In genomic region chr8:119463709-119464108, GRCm38 (mm10) we compare ENCODE assay signal across 26 mouse cellular contexts. TPM values are rescaled to one million over a fixed set of nuclear protein-coding genes. Genes with fewer than 3 reads are reported as not detected.
DNase-seq lines count a peak whose midpoint lies in the region; ATAC-seq lines count a peak whose summit lies in the region.
"Had no signal": no experiment of that assay in that cellular context is flagged by ENCODE, and none has a peak within 500 bp of the region (broad histone marks: within the 10 kb centered on the region; RNA-seq: fewer than 3 reads in every experiment).

No protein-coding gene starts in this region.

- WGBS in forebrain, embryonic 14.5 days = 47% methylated on average over 7 of the region's 7 CpGs
- WGBS in forebrain, embryonic 13.5 days = 43% methylated on average over 7 of the region's 7 CpGs
- 56% methylated on average over 7 of the region's 7 CpGs for WGBS in midbrain, embryonic 10.5 days
- 14% methylated on average over 7 of the region's 7 CpGs for WGBS in midbrain, embryonic 14.5 days
- 53% methylated on average over 7 of the region's 7 CpGs for WGBS in heart, embryonic 12.5 days

- peaks cover 36% of the 10 kb centered on the region for H3K4me1 ChIP-seq in forebrain, embryonic 14.5 days (ENCODE audit: control insufficient read depth, insufficient read depth, low read length)
- H3K4me1 ChIP-seq in forebrain, embryonic 13.5 days = peaks cover 58% of the 10 kb centered on the region
- H3K4me1 ChIP-seq in midbrain, embryonic 10.5 days = peaks cover 51% of the 10 kb centered on the region
- peaks cover 40% of the 10 kb centered on the region for H3K4me1 ChIP-seq in midbrain, embryonic 14.5 days (ENCODE audit: control insufficient read depth, insufficient read depth, low read length)
- H3K4me1 ChIP-seq in heart, embryonic 12.5 days (replicated peaks) = peaks cover 42% of the 10 kb centered on the region

- peak; percentile 37 for DNase-seq in forebrain, embryonic 14.5 days (ENCODE audit: low spot score)
- DNase-seq in layer of hippocampus, adult 11-12 months (ENCODE audit: low spot score) = peak; percentile 49
- no peak for DNase-seq in layer of hippocampus, adult 8-10 months (ENCODE audit: low spot score in 2 of 2)
- DNase-seq in midbrain, embryonic 10.5 days (ENCODE audit: low spot score) = no peak
- DNase-seq in midbrain, embryonic 14.5 days = no peak
- peak; percentile 21 to 43 for DNase-seq in lung, postnatal 4 days
- DNase-seq: adrenal gland, adult 2 months; cerebellum, adult 18-20 months; cerebellum, postnatal 14 days; forebrain, postnatal 0 days; gastrocnemius, postnatal 14 days; heart, adult 11 months; kidney, adult 18-20 months; left cerebral cortex, postnatal 4 days had no signal

- no peak overlapping the region for H3K9ac ChIP-seq in forebrain, embryonic 14.5 days (ENCODE audit: low read length)
- H3K9ac ChIP-seq in forebrain, embryonic 13.5 days = no peak overlapping the region
- no peak overlapping the region for H3K9ac ChIP-seq in midbrain, embryonic 14.5 days (replicated peaks; ENCODE audit: low read length)
- H3K9ac ChIP-seq in heart, embryonic 12.5 days = no peak overlapping the region
- H3K9ac ChIP-seq: embryonic facial prominence, embryonic 12.5 days; forebrain, postnatal 0 days; hindbrain, embryonic 14.5 days; limb, embryonic 15.5 days; liver, embryonic 14.5 days; neural tube, embryonic 12.5 days had no signal

- no peak overlapping the region for H3K27ac ChIP-seq in forebrain, embryonic 14.5 days (ENCODE audit: low read depth, low read length)
- H3K27ac ChIP-seq in forebrain, embryonic 13.5 days = no peak overlapping the region
- peak overlapping the region; percentile 68 for H3K27ac ChIP-seq in midbrain, embryonic 10.5 days (replicated peaks)
- no peak overlapping the region for H3K27ac ChIP-seq in midbrain, embryonic 14.5 days (replicated peaks; ENCODE audit: low read depth, low read length)
- H3K27ac ChIP-seq in heart, embryonic 12.5 days (ENCODE audit: poor library complexity, severe bottlenecking) = no peak overlapping the region
- H3K27ac ChIP-seq: embryonic facial prominence, embryonic 12.5 days; hindbrain, embryonic 14.5 days; left cerebral cortex, adult 2 months; limb, embryonic 15.5 days; liver, embryonic 14.5 days; macrophage; neural tube, embryonic 12.5 days had no signal

- ATAC-seq in forebrain, embryonic 14.5 days = peak; percentile 37
- no peak for ATAC-seq in forebrain, embryonic 13.5 days
- no peak for ATAC-seq in midbrain, embryonic 14.5 days (ENCODE audit: low FRiP score, low TSS enrichment)
- no peak for ATAC-seq in heart, embryonic 12.5 days (ENCODE audit: insufficient number of reproducible peaks, low FRiP score)
- ATAC-seq: forebrain, postnatal 0 days; inflammation-experienced regulatory T-cells, adult 6 months had no signal

- no peaks in the 10 kb centered on the region for H3K36me3 ChIP-seq in forebrain, embryonic 14.5 days (ENCODE audit: control insufficient read depth, insufficient read depth, low read length)
- no peaks in the 10 kb centered on the region for H3K36me3 ChIP-seq in forebrain, embryonic 13.5 days (ENCODE audit: poor library complexity, severe bottlenecking)
- peaks cover 10% of the 10 kb centered on the region for H3K36me3 ChIP-seq in midbrain, embryonic 10.5 days
- no peaks in the 10 kb centered on the region for H3K36me3 ChIP-seq in midbrain, embryonic 14.5 days (ENCODE audit: control insufficient read depth, insufficient read depth, low read length)
- no peaks in the 10 kb centered on the region for H3K36me3 ChIP-seq in heart, embryonic 12.5 days
- H3K36me3 ChIP-seq: embryonic facial prominence, embryonic 12.5 days; limb, embryonic 15.5 days; neural tube, embryonic 12.5 days had no signal

- no peak overlapping the region for H3K4me2 ChIP-seq in forebrain, embryonic 14.5 days (ENCODE audit: low read length)
- no peak overlapping the region for H3K4me2 ChIP-seq in forebrain, embryonic 13.5 days
- H3K4me2 ChIP-seq in midbrain, embryonic 14.5 days (ENCODE audit: low read length) = no peak overlapping the region
- H3K4me2 ChIP-seq in heart, embryonic 12.5 days = no peak overlapping the region
- H3K4me2 ChIP-seq: embryonic facial prominence, embryonic 12.5 days; hindbrain, embryonic 14.5 days; limb, embryonic 15.5 days; neural tube, embryonic 12.5 days had no signal

- 0 out of 2 replicates have a peak, but pooled peaks cover 3% of the 10 kb centered on the region for H3K27me3 ChIP-seq in forebrain, embryonic 14.5 days (replicated peaks; ENCODE audit: control insufficient read depth, insufficient read depth, low read length)
- peaks cover 21% of the 10 kb centered on the region for H3K27me3 ChIP-seq in forebrain, embryonic 13.5 days
- peaks cover 49% of the 10 kb centered on the region for H3K27me3 ChIP-seq in midbrain, embryonic 10.5 days (ENCODE audit: low read depth, poor library complexity, severe bottlenecking)
- 0 out of 2 replicates have a peak, but pooled peaks cover 7% of the 10 kb centered on the region for H3K27me3 ChIP-seq in midbrain, embryonic 14.5 days (ENCODE audit: control insufficient read depth, insufficient read depth, low read length)
- H3K27me3 ChIP-seq in heart, embryonic 12.5 days (replicated peaks) = peaks cover 75% of the 10 kb centered on the region

- no peak overlapping the region for H3K4me3 ChIP-seq in forebrain, embryonic 14.5 days (ENCODE audit: low read depth, low read length)
- no peak overlapping the region for H3K4me3 ChIP-seq in forebrain, embryonic 13.5 days
- no peak overlapping the region for H3K4me3 ChIP-seq in midbrain, embryonic 10.5 days
- H3K4me3 ChIP-seq in midbrain, embryonic 14.5 days (replicated peaks; ENCODE audit: low read depth, low read length) = no peak overlapping the region
- H3K4me3 ChIP-seq in heart, embryonic 12.5 days = no peak overlapping the region
- H3K4me3 ChIP-seq: embryonic facial prominence, embryonic 12.5 days; left cerebral cortex, adult 2 months; limb, embryonic 15.5 days; neural tube, embryonic 12.5 days had no signal

- H3K9me3 ChIP-seq in forebrain, embryonic 14.5 days (replicated peaks; ENCODE audit: control insufficient read depth, low read length) = no peaks in the 10 kb centered on the region
- no peaks in the 10 kb centered on the region for H3K9me3 ChIP-seq in forebrain, embryonic 13.5 days (replicated peaks)
- no peaks in the 10 kb centered on the region for H3K9me3 ChIP-seq in midbrain, embryonic 10.5 days (replicated peaks)
- no peaks in the 10 kb centered on the region for H3K9me3 ChIP-seq in midbrain, embryonic 14.5 days (ENCODE audit: control insufficient read depth, low read length)
- peaks cover under 1% of the 10 kb centered on the region; the same call in 1 of the 2 replicates for H3K9me3 ChIP-seq in heart, embryonic 12.5 days (replicated peaks)
- H3K9me3 ChIP-seq: embryonic facial prominence, embryonic 12.5 days; limb, embryonic 15.5 days; neural tube, embryonic 12.5 days had no signal

RNA-seq across cellular contexts. Expression of gene Necab2, which starts 17.2 kb away (rescaled TPM):
- polyA plus RNA-seq in forebrain, embryonic 14.5 days (2014; fragmentation: Nextera tagmentation; extraction: Ambion mirVana) = 16.9 and 19.5 TPM in 2 replicates
- 13.3 and 15.3 TPM in 2 replicates for polyA plus RNA-seq in forebrain, embryonic 13.5 days (2015; fragmentation: Nextera tagmentation; extraction: Ambion mirVana)
- 100 to 1,000 TPM; 104 to 119 (median 115) TPM for total RNA-seq in layer of hippocampus, adult 8-10 months (2022)
- polyA plus RNA-seq in midbrain, embryonic 10.5 days (2016; fragmentation: Nextera tagmentation; extraction: Ambion mirVana) = 16.3 and 17.0 TPM in 2 replicates
- 45.7 and 56.4 TPM in 2 replicates for polyA plus RNA-seq in midbrain, embryonic 14.5 days (2014; fragmentation: Nextera tagmentation; extraction: Ambion mirVana)
- 0.71 and 0.75 TPM in 2 replicates for polyA plus RNA-seq in heart, embryonic 12.5 days (2016; fragmentation: Nextera tagmentation; extraction: Ambion mirVana)
- total RNA-seq: heart, postnatal 25 days had no signal
- polyA plus RNA-seq: inflammation-experienced regulatory T-cells, adult 6 months; macrophage had no signal

RNA-seq across cellular contexts. Expression of gene Osgin1, which starts 29.8 kb away (rescaled TPM):
- polyA plus RNA-seq in forebrain, embryonic 14.5 days (2014; fragmentation: Nextera tagmentation; extraction: Ambion mirVana) = 0.15 and 0.28 TPM in 2 replicates
- 0.14 and 0.37 TPM in 2 replicates for polyA plus RNA-seq in forebrain, embryonic 13.5 days (2015; fragmentation: Nextera tagmentation; extraction: Ambion mirVana)
- total RNA-seq in layer of hippocampus, adult 8-10 months (2022) = 1 to 10 TPM in 2 of 4 experiments, under 1 TPM in 2; 0.22 to 1.2 (median 0.91) TPM
- 0.21 and 0.23 TPM in 2 replicates for polyA plus RNA-seq in midbrain, embryonic 10.5 days (2016; fragmentation: Nextera tagmentation; extraction: Ambion mirVana)
- 0.26 TPM in 1 of 2 replicates, not detected in the other for polyA plus RNA-seq in midbrain, embryonic 14.5 days (2014; fragmentation: Nextera tagmentation; extraction: Ambion mirVana)
- polyA plus RNA-seq in heart, embryonic 12.5 days (2016; fragmentation: Nextera tagmentation; extraction: Ambion mirVana) = 0.27 and 0.54 TPM in 2 replicates
- total RNA-seq: forebrain, postnatal 0 days had no signal

RNA-seq across cellular contexts. Expression of gene Slc38a8, which starts 37.8 kb away (rescaled TPM):
- not detected in 2 replicates for polyA plus RNA-seq in forebrain, embryonic 14.5 days (2014; fragmentation: Nextera tagmentation; extraction: Ambion mirVana)
- polyA plus RNA-seq in forebrain, embryonic 13.5 days (2015; fragmentation: Nextera tagmentation; extraction: Ambion mirVana) = not detected in 2 replicates
- under 1 TPM in 3 of 4 experiments, not detected in 1; 0.23 to 0.41 (median 0.40) TPM for total RNA-seq in layer of hippocampus, adult 8-10 months (2022)
- polyA plus RNA-seq in midbrain, embryonic 10.5 days (2016; fragmentation: Nextera tagmentation; extraction: Ambion mirVana) = 0.15 and 1.1 TPM in 2 replicates
- not detected in 2 replicates for polyA plus RNA-seq in midbrain, embryonic 14.5 days (2014; fragmentation: Nextera tagmentation; extraction: Ambion mirVana)
- not detected in 2 replicates for polyA plus RNA-seq in heart, embryonic 12.5 days (2016; fragmentation: Nextera tagmentation; extraction: Ambion mirVana)
- total RNA-seq: adrenal gland, adult 2 months; forebrain, postnatal 0 days; gastrocnemius, postnatal 14 days; heart, postnatal 25 days; left cerebral cortex, postnatal 4 days had no signal
- polyA plus RNA-seq: heart, embryonic 14.5 days; hindbrain, embryonic 14.5 days; inflammation-experienced regulatory T-cells, adult 6 months; limb, embryonic 15.5 days; macrophage; neural tube, embryonic 12.5 days had no signal

Comparison
In these comparisons a context has a peak if more than half of its experiments do, and no peak if none do; other contexts are left out.
1. DNase-seq: peak in forebrain, embryonic 14.5 days (single experiment), layer of hippocampus, adult 11-12 months (single experiment) and lung, postnatal 4 days (2 of 2); none in layer of hippocampus, adult 8-10 months (0 of 2), midbrain, embryonic 10.5 days (single experiment) and midbrain, embryonic 14.5 days (single experiment).